Comparison of ENCODE assay signal across 32 mouse cellular contexts in genomic region chr2:131823931-131824330, GRCm38 (mm10). TPM values are rescaled to one million over a fixed set of nuclear protein-coding genes. Genes with fewer than 3 reads are reported as not detected.
DNase-seq lines count a peak whose midpoint lies in the region; ATAC-seq and TF ChIP-seq lines count a peak whose summit lies in the region.
"Had no signal": no experiment of that assay in that cellular context is flagged by ENCODE, and none has a peak within 500 bp of the region (broad histone marks: within the 10 kb centered on the region; RNA-seq: fewer than 3 reads in every experiment).

No protein-coding gene starts in this region.

- no peak overlapping the region for H3K4me3 ChIP-seq in midbrain, embryonic 11.5 days (ENCODE audit: low read depth, low read length)
- H3K4me3 ChIP-seq in midbrain, postnatal 0 days (ENCODE audit: low read depth, low read length) = no peak overlapping the region
- no peak overlapping the region for H3K4me3 ChIP-seq in liver, embryonic 15.5 days (replicated peaks)
- H3K4me3 ChIP-seq: embryonic facial prominence, embryonic 10.5 days; embryonic facial prominence, embryonic 13.5 days; forebrain, embryonic 10.5 days; forebrain, embryonic 13.5 days; heart, embryonic 10.5 days; heart, embryonic 13.5 days had no signal

- TF ChIP-seq CTCF in midbrain, postnatal 0 days (IDR thresholded peaks at IDR 0.05) = no peak

- no peaks in the 10 kb centered on the region for H3K9me3 ChIP-seq in midbrain, embryonic 11.5 days (ENCODE audit: control insufficient read depth, low read length)
- no peaks in the 10 kb centered on the region for H3K9me3 ChIP-seq in midbrain, postnatal 0 days (ENCODE audit: low read length)
- H3K9me3 ChIP-seq in liver, embryonic 15.5 days (replicated peaks) = no peaks in the 10 kb centered on the region
- H3K9me3 ChIP-seq: embryonic facial prominence, embryonic 10.5 days; embryonic facial prominence, embryonic 13.5 days; forebrain, embryonic 10.5 days; forebrain, embryonic 13.5 days; heart, embryonic 10.5 days; heart, embryonic 13.5 days had no signal

- no peak for ATAC-seq in midbrain, embryonic 11.5 days (ENCODE audit: low FRiP score)
- no peak for ATAC-seq in midbrain, postnatal 0 days (ENCODE audit: low FRiP score)
- 0 out of 2 replicates have a peak, but pooled peaks have one; percentile 12 for ATAC-seq in erythroblast, adult 5-6 weeks (replicated peaks; ENCODE audit: low FRiP score, poor library complexity, severe bottlenecking)
- no peak for ATAC-seq in liver, embryonic 15.5 days (ENCODE audit: insufficient read depth)
- no peak for ATAC-seq in granulocyte monocyte progenitor cell, adult 5-6 weeks (replicated peaks; ENCODE audit: poor library complexity, severe bottlenecking)
- ATAC-seq: activated CD4-positive, CD25-positive, alpha-beta regulatory T cell, adult 4 months; forebrain, embryonic 13.5 days; forebrain, embryonic 16.5 days had no signal

- H3K4me1 ChIP-seq in midbrain, embryonic 11.5 days (ENCODE audit: control insufficient read depth, insufficient read depth, low read length) = peaks cover 4% of the 10 kb centered on the region; the same call in 1 of the 2 replicates
- H3K4me1 ChIP-seq in midbrain, postnatal 0 days (ENCODE audit: insufficient read depth, low read length) = no peaks in the 10 kb centered on the region; the same call in 1 of the 2 replicates
- peaks cover 84% of the 10 kb centered on the region for H3K4me1 ChIP-seq in liver, embryonic 15.5 days (replicated peaks)

- H3K36me3 ChIP-seq in midbrain, embryonic 11.5 days (ENCODE audit: control insufficient read depth, insufficient read depth, low read length) = no peaks in the 10 kb centered on the region
- H3K36me3 ChIP-seq in midbrain, postnatal 0 days (ENCODE audit: insufficient read depth, low read length) = no peaks in the 10 kb centered on the region
- H3K36me3 ChIP-seq in liver, embryonic 15.5 days (replicated peaks) = no peaks in the 10 kb centered on the region
- H3K36me3 ChIP-seq: embryonic facial prominence, embryonic 10.5 days; embryonic facial prominence, embryonic 13.5 days; forebrain, embryonic 10.5 days; heart, embryonic 10.5 days; heart, embryonic 13.5 days had no signal

- no peak overlapping the region for H3K4me2 ChIP-seq in midbrain, embryonic 11.5 days
- H3K4me2 ChIP-seq in midbrain, postnatal 0 days (ENCODE audit: low read depth, low read length, poor library complexity, severe bottlenecking) = no peak overlapping the region
- peak overlapping the region; percentile 19; the same call in 1 of the 2 replicates for H3K4me2 ChIP-seq in liver, embryonic 15.5 days
- H3K4me2 ChIP-seq: embryonic facial prominence, embryonic 13.5 days; forebrain, embryonic 13.5 days; heart, embryonic 13.5 days; hindbrain, embryonic 14.5 days had no signal

- DNase-seq in heart, adult 11 months = peak; percentile 66
- no peak for DNase-seq in heart, adult 9 months (ENCODE audit: low spot score in 2 of 2)
- DNase-seq in midbrain, embryonic 11.5 days (ENCODE audit: low spot score, missing footprints) = peak; percentile 71
- no peak for DNase-seq in midbrain, postnatal 0 days (ENCODE audit: low spot score)
- DNase-seq: adrenal gland, adult 8-10 months; adrenal gland, postnatal 25 days; cerebellum, adult 11-12 months; cerebellum, adult 8-10 months; cerebellum, postnatal 10 days; cerebellum, postnatal 36 days; embryo, embryonic 11 days; gastrocnemius, postnatal 10 days; gastrocnemius, postnatal 36 days; heart, adult 18-20 months; heart, postnatal 14 days; heart, postnatal 4 days had no signal

- H3K27me3 ChIP-seq in midbrain, embryonic 11.5 days (ENCODE audit: control insufficient read depth, insufficient read depth, low read length) = no peaks in the 10 kb centered on the region
- no peaks in the 10 kb centered on the region for H3K27me3 ChIP-seq in midbrain, postnatal 0 days (ENCODE audit: insufficient read depth, low read length)
- H3K27me3 ChIP-seq in liver, embryonic 15.5 days = no peaks in the 10 kb centered on the region
- H3K27me3 ChIP-seq: embryonic facial prominence, embryonic 13.5 days; forebrain, embryonic 13.5 days had no signal

- 67% methylated on average over 2 of the region's 2 CpGs for WGBS in midbrain, embryonic 11.5 days
- WGBS in midbrain, postnatal 0 days = 45% methylated on average over 2 of the region's 2 CpGs
- 48% methylated on average over 2 of the region's 2 CpGs for WGBS in liver, embryonic 15.5 days (ENCODE audit: insufficient replicate concordance)

- H3K27ac ChIP-seq in midbrain, embryonic 11.5 days (ENCODE audit: low read depth, low read length) = no peak overlapping the region
- H3K27ac ChIP-seq in midbrain, postnatal 0 days (ENCODE audit: low read depth, low read length) = no peak overlapping the region
- H3K27ac ChIP-seq in liver, embryonic 15.5 days (replicated peaks) = peak overlapping the region; percentile 96
- H3K27ac ChIP-seq: embryonic facial prominence, embryonic 10.5 days; embryonic facial prominence, embryonic 13.5 days; forebrain, embryonic 10.5 days; forebrain, embryonic 13.5 days; heart, embryonic 10.5 days; heart, embryonic 13.5 days; hindbrain, embryonic 14.5 days had no signal

- no peak overlapping the region for H3K9ac ChIP-seq in midbrain, embryonic 11.5 days (ENCODE audit: low read length)
- H3K9ac ChIP-seq in midbrain, postnatal 0 days (replicated peaks; ENCODE audit: low read length, poor library complexity, severe bottlenecking) = no peak overlapping the region
- no peak overlapping the region for H3K9ac ChIP-seq in liver, embryonic 15.5 days
- H3K9ac ChIP-seq: embryonic facial prominence, embryonic 13.5 days; forebrain, embryonic 13.5 days; heart, embryonic 13.5 days; hindbrain, embryonic 14.5 days had no signal

RNA-seq across cellular contexts. Expression of gene Erv3, which starts 35.6 kb away (rescaled TPM):
- polyA plus RNA-seq in midbrain, embryonic 11.5 days (2014; fragmentation: Nextera tagmentation; extraction: Ambion mirVana) = not detected in 2 replicates
- not detected in 2 replicates for total RNA-seq in midbrain, postnatal 0 days (2014; rRNA removed)
- not detected in 2 replicates for polyA plus RNA-seq in midbrain, postnatal 0 days (2015; fragmentation: Nextera tagmentation; extraction: Ambion mirVana)
- not detected in 2 replicates for total RNA-seq in erythroblast, adult 5-6 weeks (2015; ENCODE audit: low replicate concordance)
- total RNA-seq in erythroblast, adult 5-6 weeks (2017; ENCODE audit: low replicate concordance) = not detected in 2 replicates
- not detected in 2 replicates for polyA plus RNA-seq in liver, embryonic 15.5 days (2015; fragmentation: Nextera tagmentation; extraction: Ambion mirVana)
- not detected in 2 replicates for total RNA-seq in granulocyte monocyte progenitor cell, adult 5-6 weeks (2014; fragmentation: Nextera tagmentation)
- not detected in 2 replicates for total RNA-seq in granulocyte monocyte progenitor cell, adult 5-6 weeks (2017)
- total RNA-seq: adrenal gland, adult 8-10 months; adrenal gland, postnatal 25 days; ES-E14; gastrocnemius, adult 18-20 months; gastrocnemius, postnatal 10 days; gastrocnemius, postnatal 36 days; heart, adult 18-20 months; heart, postnatal 14 days; heart, postnatal 4 days had no signal
- polyA plus RNA-seq: activated CD4-positive, CD25-positive, alpha-beta regulatory T cell, adult 4 months; embryonic facial prominence, embryonic 10.5 days; embryonic facial prominence, embryonic 13.5 days; forebrain, embryonic 10.5 days; forebrain, embryonic 13.5 days; forebrain, embryonic 16.5 days; heart, embryonic 10.5 days; heart, embryonic 13.5 days; heart, embryonic 16.5 days; hindbrain, embryonic 11.5 days had no signal

Comparison
In these comparisons a context has a peak if more than half of its experiments do, and no peak if none do; other contexts are left out.
1. DNase-seq: peak in heart, adult 11 months (single experiment) and midbrain, embryonic 11.5 days (single experiment); none in heart, adult 9 months (0 of 2) and midbrain, postnatal 0 days (single experiment).